Mouse (Mus musculus): ENCODE measurements around the gene Krt81. TPM values are rescaled to one million over a fixed set of nuclear protein-coding genes. Genes with fewer than 3 reads are reported as not detected.

Krt81 gene
- polyA plus RNA-seq, 1 experiment from 2014 or later: not detected

Other genes starting within 250 kb of the Krt81 start
- gene Grasp, start 239.6 kb downstream of the Krt81 start, polyA plus RNA-seq (2014; fragmentation: Nextera tagmentation; extraction: Ambion mirVana): 0.93 and 0.97 TPM in 2 replicates
- 2.9 and 3.5 TPM in 2 replicates for gene Nr4a1, start 209.5 kb downstream of the Krt81 start, polyA plus RNA-seq (2014; fragmentation: Nextera tagmentation; extraction: Ambion mirVana)
- 61.2 and 87.4 TPM in 2 replicates for gene Atg101, start 179.5 kb downstream of the Krt81 start, polyA plus RNA-seq (2014; fragmentation: Nextera tagmentation; extraction: Ambion mirVana)
- gene 6030408B16Rik, start 170.5 kb downstream of the Krt81 start, polyA plus RNA-seq (2014; fragmentation: Nextera tagmentation; extraction: Ambion mirVana): 0.30 and 0.51 TPM in 2 replicates
- gene Krt80, start 93.6 kb downstream of the Krt81 start, polyA plus RNA-seq (2014; fragmentation: Nextera tagmentation; extraction: Ambion mirVana): not detected in 2 replicates
- gene Krt7, start 52.7 kb downstream of the Krt81 start, polyA plus RNA-seq (2014; fragmentation: Nextera tagmentation; extraction: Ambion mirVana): 0.12 and 0.24 TPM in 2 replicates
- 0.09 and 0.26 TPM in 2 replicates for gene Krt87, start 24.9 kb downstream of the Krt81 start, polyA plus RNA-seq (2014; fragmentation: Nextera tagmentation; extraction: Ambion mirVana)
- gene Krt88, start 16.0 kb downstream of the Krt81 start, polyA plus RNA-seq (2014; fragmentation: Nextera tagmentation; extraction: Ambion mirVana): not detected in 2 replicates
- 0.11 and 0.12 TPM in 2 replicates for gene Krt86, start 9.7 kb upstream of the Krt81 start, polyA plus RNA-seq (2014; fragmentation: Nextera tagmentation; extraction: Ambion mirVana)
- gene Krt83, start 27.8 kb upstream of the Krt81 start, polyA plus RNA-seq (2014; fragmentation: Nextera tagmentation; extraction: Ambion mirVana): not detected in 2 replicates
- gene Gm49425, start 53.5 kb upstream of the Krt81 start, polyA plus RNA-seq (2014; fragmentation: Nextera tagmentation; extraction: Ambion mirVana): not detected in 2 replicates
- gene Krt84, start 69.1 kb upstream of the Krt81 start, polyA plus RNA-seq (2014; fragmentation: Nextera tagmentation; extraction: Ambion mirVana): not detected in 2 replicates
- not detected in 2 replicates for gene Krt82, start 86.9 kb upstream of the Krt81 start, polyA plus RNA-seq (2014; fragmentation: Nextera tagmentation; extraction: Ambion mirVana)
- 0.08 TPM in 1 of 2 replicates, not detected in the other for gene Krt90, start 99.2 kb upstream of the Krt81 start, polyA plus RNA-seq (2014; fragmentation: Nextera tagmentation; extraction: Ambion mirVana)
- 0.07 and 0.15 TPM in 2 replicates for gene Krt75, start 110.2 kb upstream of the Krt81 start, polyA plus RNA-seq (2014; fragmentation: Nextera tagmentation; extraction: Ambion mirVana)
- gene Gm5414, start 164.4 kb upstream of the Krt81 start, polyA plus RNA-seq (2014; fragmentation: Nextera tagmentation; extraction: Ambion mirVana): not detected in 2 replicates
- gene Gm5478, start 183.6 kb upstream of the Krt81 start, polyA plus RNA-seq (2014; fragmentation: Nextera tagmentation; extraction: Ambion mirVana): not detected in 2 replicates
- not detected in 2 replicates for gene Krt6b, start 216.5 kb upstream of the Krt81 start, polyA plus RNA-seq (2014; fragmentation: Nextera tagmentation; extraction: Ambion mirVana)
- not detected in 2 replicates for gene Krt6a, start 230.6 kb upstream of the Krt81 start, polyA plus RNA-seq (2014; fragmentation: Nextera tagmentation; extraction: Ambion mirVana)
- not detected in 2 replicates for gene Krt5, start 249.1 kb upstream of the Krt81 start, polyA plus RNA-seq (2014; fragmentation: Nextera tagmentation; extraction: Ambion mirVana)